In genomic region chr7:44625241-44626067, GRCm38 (mm10) we compare ENCODE assay signal across 16 mouse cellular contexts. TPM values are rescaled to one million over a fixed set of nuclear protein-coding genes. Genes with fewer than 3 reads are reported as not detected.
DNase-seq lines count a peak whose midpoint lies in the region.
"Had no signal": no experiment of that assay in that cellular context is flagged by ENCODE, and none has a peak within 500 bp of the region (broad histone marks: within the 10 kb centered on the region; RNA-seq: fewer than 3 reads in every experiment).

No protein-coding gene starts in this region.

- DNase-seq in 416B (ENCODE audit: low read depth), result peak; percentile 60
- peak; percentile 91 for DNase-seq in cerebellum, adult 11 months
- DNase-seq in cerebellum, adult 9-10 months, result peak; percentile 97
- DNase-seq in cerebellum, postnatal 36 days, result peak; percentile 91 to 93
- DNase-seq in gastrocnemius, postnatal 10 days, result no peak
- no peak for DNase-seq in layer of hippocampus, adult 8-10 months (ENCODE audit: low spot score in 2 of 2)
- no peak for DNase-seq in adrenal gland, postnatal 25 days
- DNase-seq: adrenal gland, adult 2 months; gastrocnemius, adult 2 months; kidney, adult 9 months; kidney, postnatal 10 days; layer of hippocampus, adult 9-11 months; thymus, postnatal 4 days had no signal

RNA-seq across cellular contexts. Expression of gene Kcnc3, which starts 35.0 kb away (rescaled TPM):
- 1 to 10 TPM; 1.4 to 1.6 TPM for total RNA-seq in gastrocnemius, postnatal 10 days (2021)
- total RNA-seq in layer of hippocampus, adult 8-10 months (2022), result 100 to 1,000 TPM; 133 to 157 (median 145) TPM
- 5.9 and 6.0 TPM in 2 replicates for total RNA-seq in adrenal gland, postnatal 25 days (2021)

RNA-seq across cellular contexts. Expression of gene Myh14, which starts 45.2 kb away (rescaled TPM):
- total RNA-seq in gastrocnemius, postnatal 10 days (2021), result 10 to 100 TPM; 21.4 to 23.3 TPM
- total RNA-seq in layer of hippocampus, adult 8-10 months (2022), result 10 to 100 TPM; 26.6 to 36.6 (median 32.8) TPM
- 2.8 and 4.3 TPM in 2 replicates for total RNA-seq in adrenal gland, postnatal 25 days (2021)
- total RNA-seq: common myeloid progenitor, adult 5-6 weeks; megakaryocyte progenitor cell, adult 5-6 weeks had no signal

RNA-seq across cellular contexts. Expression of gene Napsa, which starts 53.3 kb away (rescaled TPM):
- total RNA-seq in gastrocnemius, postnatal 10 days (2021), result under 1 TPM in 1 of 2 experiments, not detected in 1; 0.99 TPM
- under 1 TPM in 1 of 4 experiments, not detected in 3; 0.65 TPM for total RNA-seq in layer of hippocampus, adult 8-10 months (2022)
- total RNA-seq in adrenal gland, postnatal 25 days (2021), result 0.88 TPM in 1 of 2 replicates, not detected in the other
- total RNA-seq: left cerebral cortex, postnatal 14 days had no signal

Comparison
In these comparisons a context has a peak if more than half of its experiments do, and no peak if none do; other contexts are left out.
1. DNase-seq: peak in 416B (single experiment), cerebellum, adult 11 months (single experiment), cerebellum, adult 9-10 months (single experiment) and cerebellum, postnatal 36 days (2 of 2); none in gastrocnemius, postnatal 10 days (single experiment), layer of hippocampus, adult 8-10 months (0 of 2) and adrenal gland, postnatal 25 days (single experiment).
2. RNA of gene Kcnc3, which starts 35.0 kb away (total RNA-seq): 133 to 157 TPM in layer of hippocampus, adult 8-10 months; 5.9 to 6.0 TPM in adrenal gland, postnatal 25 days and 1.4 to 1.6 TPM in gastrocnemius, postnatal 10 days; every median in the first group is over 10 times any median in the second.